Mouse (Mus musculus): Measurements from ENCODE around the gene Crybb2. TPM values are rescaled to one million over a fixed set of nuclear protein-coding genes. Genes with fewer than 3 reads are reported as not detected.
A peak's percentile ranks its signal among the peaks of the same experiment; 100 is the strongest.
"Not testable (repeated sequence)": the region's sequence is repeated elsewhere in the genome, so short reads cannot be mapped to it uniquely, and the experiment has no call there.

Crybb2 gene
- not detected for total RNA-seq (2021)
- long read RNA-seq, experiment 1 = 0 reads
- long read RNA-seq, experiment 2 = 0 reads

GRCm38 (mm10) chr5:113070017-113070416, at the start of gene Crybb2:
TSS of gene Crybb2 (minus strand) at chr5:113070117.
- DNase-seq (ENCODE audit: low spot score in 2 of 2) = no peak

- no peak for DNase-seq (ENCODE audit: low spot score in 2 of 2)
Observed at GRCm38 (mm10) chr5:113119291-113119690, 49.4 kb upstream of the Crybb2 start.

GRCm38 (mm10) chr5:113118695-113119094, 48.8 kb upstream of the Crybb2 start:
- no peak for DNase-seq (ENCODE audit: low spot score in 2 of 2)

GRCm38 (mm10) chr5:113117361-113117760, 47.4 kb upstream of the Crybb2 start:
- no peak for DNase-seq (ENCODE audit: low spot score in 2 of 2)

- DNase-seq (ENCODE audit: low spot score in 2 of 2) = no peak
Observed at GRCm38 (mm10) chr5:113115896-113116295, 46.0 kb upstream of the Crybb2 start.

- no peak for DNase-seq (ENCODE audit: low spot score in 2 of 2)
Observed at GRCm38 (mm10) chr5:113114264-113115225, 44.6 kb upstream of the Crybb2 start.

GRCm38 (mm10) chr5:113113120-113113519, 43.2 kb upstream of the Crybb2 start:
- no peak for DNase-seq (ENCODE audit: low spot score in 2 of 2)

- no peak for DNase-seq (ENCODE audit: low spot score in 2 of 2)
Observed at GRCm38 (mm10) chr5:113111336-113111735, 41.4 kb upstream of the Crybb2 start.

GRCm38 (mm10) chr5:113110929-113111328, 41.0 kb upstream of the Crybb2 start:
- no peak for DNase-seq (ENCODE audit: low spot score in 2 of 2)

- not testable (repeated sequence) for DNase-seq (ENCODE audit: low spot score in 2 of 2)
Observed at GRCm38 (mm10) chr5:113109651-113110050, 39.7 kb upstream of the Crybb2 start.

GRCm38 (mm10) chr5:113108165-113108764, 38.3 kb upstream of the Crybb2 start:
- no peak for DNase-seq (ENCODE audit: low spot score in 2 of 2)

- no peak for DNase-seq (ENCODE audit: low spot score in 2 of 2)
Observed at GRCm38 (mm10) chr5:113107709-113108108, 37.8 kb upstream of the Crybb2 start.

GRCm38 (mm10) chr5:113106594-113106993, 36.7 kb upstream of the Crybb2 start:
- no peak for DNase-seq (ENCODE audit: low spot score in 2 of 2)

GRCm38 (mm10) chr5:113105481-113105880, 35.6 kb upstream of the Crybb2 start:
- DNase-seq (ENCODE audit: low spot score in 2 of 2) = no peak

GRCm38 (mm10) chr5:113105035-113105434, 35.1 kb upstream of the Crybb2 start:
- DNase-seq (ENCODE audit: low spot score in 2 of 2) = no peak

GRCm38 (mm10) chr5:113102455-113102854, 32.5 kb upstream of the Crybb2 start:
- peak in 1 of 2 experiments; percentile 41 for DNase-seq (ENCODE audit: low spot score in 2 of 2)

GRCm38 (mm10) chr5:113101457-113101856, 31.5 kb upstream of the Crybb2 start:
- no peak for DNase-seq (ENCODE audit: low spot score in 2 of 2)

- DNase-seq (ENCODE audit: low spot score in 2 of 2) = no peak
Observed at GRCm38 (mm10) chr5:113100422-113100821, 30.5 kb upstream of the Crybb2 start.

GRCm38 (mm10) chr5:113099546-113099945, 29.6 kb upstream of the Crybb2 start:
- DNase-seq (ENCODE audit: low spot score in 2 of 2) = peak; percentile 89 to 91

GRCm38 (mm10) chr5:113097551-113097950, 27.6 kb upstream of the Crybb2 start:
- DNase-seq (ENCODE audit: low spot score in 2 of 2) = no peak

- DNase-seq (ENCODE audit: low spot score in 2 of 2) = no peak
Observed at GRCm38 (mm10) chr5:113095456-113095855, 25.5 kb upstream of the Crybb2 start.

- DNase-seq (ENCODE audit: low spot score in 2 of 2) = no peak
Observed at GRCm38 (mm10) chr5:113092406-113092805, 22.5 kb upstream of the Crybb2 start.

All from adrenal gland, postnatal 4 days (tissue).